In genomic region chr9:74977962-74978361, GRCm38 (mm10) we compare ENCODE assay signal across 10 mouse cellular contexts. TPM values are rescaled to one million over a fixed set of nuclear protein-coding genes. Genes with fewer than 3 reads are reported as not detected.
DNase-seq lines count a peak whose midpoint lies in the region; ATAC-seq and TF ChIP-seq lines count a peak whose summit lies in the region.
"Had no signal": no experiment of that assay in that cellular context is flagged by ENCODE, and none has a peak within 500 bp of the region (broad histone marks: within the 10 kb centered on the region; RNA-seq: fewer than 3 reads in every experiment).

No protein-coding gene starts in this region.

- peak overlapping the region; percentile 57 for H3K4me2 ChIP-seq in hindbrain, embryonic 15.5 days
- peak overlapping the region; percentile 62 for H3K4me2 ChIP-seq in neural tube, embryonic 15.5 days
- H3K4me2 ChIP-seq: liver, embryonic 11.5 days had no signal

- no peak for ATAC-seq in hindbrain, embryonic 15.5 days (ENCODE audit: low FRiP score, low read depth)
- no peak for ATAC-seq in neural tube, embryonic 15.5 days (ENCODE audit: low FRiP score)
- ATAC-seq in monocyte, adult 5-6 weeks (replicated peaks; ENCODE audit: insufficient number of reproducible peaks, low FRiP score, low TSS enrichment, poor library complexity, severe bottlenecking), result no peak
- ATAC-seq: Patski had no signal

- TF ChIP-seq CTCF in layer of hippocampus, adult 2 months (conservative IDR thresholded peaks at IDR 0.05), result no peak

- WGBS in hindbrain, embryonic 15.5 days, result 42% methylated on average over 7 of the region's 7 CpGs
- 57% methylated on average over 7 of the region's 7 CpGs for WGBS in neural tube, embryonic 15.5 days

- peaks cover 54% of the 10 kb centered on the region for H3K4me1 ChIP-seq in hindbrain, embryonic 15.5 days (replicated peaks)
- peaks cover 55% of the 10 kb centered on the region for H3K4me1 ChIP-seq in neural tube, embryonic 15.5 days

- H3K4me3 ChIP-seq in layer of hippocampus, adult 2 months, result peak overlapping the region; percentile 65
- H3K4me3 ChIP-seq in hindbrain, embryonic 15.5 days, result peak overlapping the region; percentile 51
- H3K4me3 ChIP-seq in neural tube, embryonic 15.5 days (replicated peaks), result peak overlapping the region; percentile 18

- peak; percentile 38 to 42 for DNase-seq in cerebellum, postnatal 25 days
- DNase-seq in cerebellum, adult 8-10 months, result no peak
- no peak for DNase-seq in layer of hippocampus, adult 2 months (ENCODE audit: low spot score in 2 of 2)
- DNase-seq in layer of hippocampus, adult 9-10 months (ENCODE audit: low spot score), result no peak
- no peak for DNase-seq in embryo, embryonic 10.5 days (ENCODE audit: low spot score)

- peak overlapping the region; percentile 29; the same call in 1 of the 2 replicates for H3K9ac ChIP-seq in hindbrain, embryonic 15.5 days
- no peak overlapping the region for H3K9ac ChIP-seq in neural tube, embryonic 15.5 days (replicated peaks)

- no peaks in the 10 kb centered on the region for H3K27me3 ChIP-seq in hindbrain, embryonic 15.5 days
- no peaks in the 10 kb centered on the region for H3K27me3 ChIP-seq in neural tube, embryonic 15.5 days (replicated peaks)
- H3K27me3 ChIP-seq: Patski had no signal

- peak overlapping the region; percentile 81 for H3K27ac ChIP-seq in layer of hippocampus, adult 2 months
- peak overlapping the region; percentile 94 for H3K27ac ChIP-seq in hindbrain, embryonic 15.5 days (replicated peaks)
- no peak overlapping the region for H3K27ac ChIP-seq in neural tube, embryonic 15.5 days (replicated peaks)

- H3K9me3 ChIP-seq in hindbrain, embryonic 15.5 days, result no peaks in the 10 kb centered on the region
- H3K9me3 ChIP-seq in neural tube, embryonic 15.5 days (replicated peaks), result no peaks in the 10 kb centered on the region

- H3K36me3 ChIP-seq in hindbrain, embryonic 15.5 days, result no peaks in the 10 kb centered on the region
- H3K36me3 ChIP-seq in neural tube, embryonic 15.5 days, result no peaks in the 10 kb centered on the region

RNA-seq across cellular contexts. Expression of gene Fam214a, which starts 25.3 kb away (rescaled TPM):
- total RNA-seq in layer of hippocampus, adult 2 months (2021), result 10 to 100 TPM; 47.5 to 52.1 TPM
- polyA plus RNA-seq in hindbrain, embryonic 15.5 days (2015; fragmentation: Nextera tagmentation; extraction: Ambion mirVana), result 22.7 and 23.6 TPM in 2 replicates
- 17.3 and 19.2 TPM in 2 replicates for polyA plus RNA-seq in neural tube, embryonic 15.5 days (2015; fragmentation: Nextera tagmentation; extraction: Ambion mirVana)
- 35.8 to 79.7 TPM (median 43.8 TPM) in 3 replicates for total RNA-seq in monocyte, adult 5-6 weeks (2017)

RNA-seq across cellular contexts. Expression of gene Arpp19, which starts 59.5 kb away (rescaled TPM):
- total RNA-seq in layer of hippocampus, adult 2 months (2021), result 100 to 1,000 TPM; 163 to 170 TPM
- polyA plus RNA-seq in hindbrain, embryonic 15.5 days (2015; fragmentation: Nextera tagmentation; extraction: Ambion mirVana), result 197 and 204 TPM in 2 replicates
- 202 and 222 TPM in 2 replicates for polyA plus RNA-seq in neural tube, embryonic 15.5 days (2015; fragmentation: Nextera tagmentation; extraction: Ambion mirVana)
- 173 to 274 TPM (median 187 TPM) in 3 replicates for total RNA-seq in monocyte, adult 5-6 weeks (2017)

Comparison
In these comparisons a context has a peak if more than half of its experiments do, and no peak if none do; other contexts are left out.
1. DNase-seq: peak in cerebellum, postnatal 25 days (2 of 2); none in cerebellum, adult 8-10 months (single experiment), layer of hippocampus, adult 2 months (0 of 2), layer of hippocampus, adult 9-10 months (single experiment) and embryo, embryonic 10.5 days (single experiment).
2. Peak in every context shown above with its lines, with median percentiles within 50 percentile points of each other: H3K4me3 ChIP-seq.